Mouse (Mus musculus) stomach, embryonic 14.5 days (tissue): ENCODE data around the gene Brms1. TPM values are rescaled to one million over a fixed set of nuclear protein-coding genes. Genes with fewer than 3 reads are reported as not detected.

Experiments used
- ATAC-seq: fragments of 200-750 bp; cut with Nextera tagmentation; 2 replicates; pipeline ENCODE4 v1.8.0; 2017; ENCODE audit warnings: low read depth, moderate TSS enrichment; ENCODE audit not compliant: insufficient number of reproducible peaks, insufficient read depth, low FRiP score
- H3K27ac ChIP-seq: fragments of 300-500 bp; sonication (generic); 2 replicates; pipeline ENCODE4 v1.5.1; 2014; ENCODE audit warnings: mild to moderate bottlenecking, low read length, moderate library complexity, mixed read lengths
- H3K27me3 ChIP-seq: fragments of 300-500 bp; sonication (generic); 2 replicates; pipeline ENCODE4 v1.6.1; 2014; ENCODE audit warnings: low read length, control low read depth, mixed read lengths; ENCODE audit not compliant: control insufficient read depth, insufficient read depth
- H3K36me3 ChIP-seq: fragments of 300-500 bp; sonication (generic); 2 replicates; pipeline ENCODE4 v1.6.1; 2014; ENCODE audit warnings: mild to moderate bottlenecking, control low read depth, low read length, moderate library complexity, mixed read lengths; ENCODE audit not compliant: control insufficient read depth, insufficient read depth
- H3K4me1 ChIP-seq: fragments of 300-500 bp; sonication (generic); 2 replicates; pipeline ENCODE4 v1.6.1; 2014; ENCODE audit warnings: low read length, control low read depth, mixed read lengths; ENCODE audit not compliant: control insufficient read depth, insufficient read depth
- H3K4me2 ChIP-seq: fragments of 300-500 bp; sonication (generic); replicated peaks from 2 replicates; pipeline ENCODE4 v1.6.1; 2014; ENCODE audit warnings: low read depth, low read length, control low read depth
- H3K4me3 ChIP-seq: fragments of 300-500 bp; sonication (generic); 2 replicates; pipeline ENCODE4 v1.5.1; 2014; ENCODE audit warnings: low read depth, low read length, control low read depth
- H3K9ac ChIP-seq: fragments of 300-500 bp; sonication (generic); replicated peaks from 2 replicates; pipeline ENCODE4 v1.6.1; 2014; ENCODE audit warnings: low read depth, mild to moderate bottlenecking, control low read depth, low read length, moderate library complexity, mixed read lengths
- H3K9me3 ChIP-seq: fragments of 300-500 bp; sonication (generic); 2 replicates; pipeline ENCODE4 v1.6.1; 2016; ENCODE audit warnings: low read depth, low read length, control low read depth; ENCODE audit not compliant: control insufficient read depth
- WGBS: fragments of 180-500 bp; shearing (Covaris S2); extraction: QIAGEN DNeasy Blood & Tissue Kit; methylation state at CpG from one replicate; pipeline ENCODE4 v1.1.7; 2014; 5-methylcytosine and 5-hydroxymethylcytosine counted together
- polyA plus RNA-seq: library from polyadenylated mRNA; unstranded; fragments of >200 nt; fragmentation: Nextera tagmentation; extraction: Ambion mirVana; gene quantifications from 2 replicates; pipeline ENCODE4 v1.2.1, GENCODE M21; 2014

Brms1 gene
- polyA plus RNA-seq, 1 experiment from 2014 or later, result 43.4 TPM

DNA sequence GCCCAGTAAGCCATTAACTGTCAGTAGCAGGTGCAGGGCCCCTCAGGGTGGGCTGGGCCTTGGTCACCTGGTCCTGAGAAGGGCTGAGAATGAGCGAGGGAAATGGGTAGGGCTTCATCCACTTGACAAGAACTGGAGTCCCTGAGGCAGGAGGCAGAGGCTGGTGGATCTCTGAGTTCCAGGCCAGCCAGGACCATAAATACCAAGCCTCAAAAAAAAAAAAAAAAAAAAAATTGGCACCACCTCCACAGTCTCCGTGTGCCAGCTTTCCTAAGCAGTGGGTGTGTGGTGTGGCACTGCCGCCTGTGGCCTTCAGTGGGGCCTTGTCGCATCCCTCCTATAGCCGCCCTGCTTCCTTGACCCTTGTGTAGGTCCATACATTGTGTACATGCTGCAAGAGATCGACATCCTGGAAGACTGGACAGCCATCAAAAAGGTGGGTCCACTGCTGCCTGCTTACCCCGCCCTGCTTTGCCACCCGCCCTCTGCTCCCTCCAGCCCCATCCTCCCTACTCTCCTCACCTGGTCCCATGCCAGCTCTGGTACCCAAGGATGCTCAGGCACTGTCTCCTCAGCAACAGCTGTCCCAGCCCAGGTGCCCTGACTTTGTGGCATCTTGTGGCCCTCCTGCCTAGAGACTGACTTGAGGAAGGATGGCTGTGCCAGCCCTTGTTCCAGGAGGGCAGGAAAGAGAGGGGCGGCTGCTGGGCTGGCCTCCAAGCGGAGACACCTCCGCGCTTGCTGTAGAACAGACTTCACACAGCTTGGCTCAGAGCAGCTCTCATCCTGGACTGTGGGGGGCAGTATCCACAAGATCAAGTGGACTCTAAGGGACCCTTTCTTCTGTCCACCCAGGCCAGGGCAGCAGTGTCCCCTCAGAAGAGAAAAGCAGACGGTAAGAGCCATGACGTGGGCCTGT is 7.2 kb downstream of the Brms1 start:
- H3K4me3 ChIP-seq, result no peak overlapping the region
- H3K9ac ChIP-seq, result no peak overlapping the region
- no peak overlapping the region for H3K27ac ChIP-seq
- peaks cover 10% of the 10 kb centered on the region; the same call in 1 of the 2 replicates for H3K4me1 ChIP-seq
- H3K9me3 ChIP-seq, result no peaks in the 10 kb centered on the region
- 0 out of 2 replicates have a peak, but pooled peaks cover 6% of the 10 kb centered on the region for H3K27me3 ChIP-seq
- no peak overlapping the region for H3K4me2 ChIP-seq
- ATAC-seq, result no peak
- peaks cover 8% of the 10 kb centered on the region; the same call in 1 of the 2 replicates for H3K36me3 ChIP-seq
- WGBS, result 86% methylated on average over 14 of the region's 14 CpGs

DNA sequence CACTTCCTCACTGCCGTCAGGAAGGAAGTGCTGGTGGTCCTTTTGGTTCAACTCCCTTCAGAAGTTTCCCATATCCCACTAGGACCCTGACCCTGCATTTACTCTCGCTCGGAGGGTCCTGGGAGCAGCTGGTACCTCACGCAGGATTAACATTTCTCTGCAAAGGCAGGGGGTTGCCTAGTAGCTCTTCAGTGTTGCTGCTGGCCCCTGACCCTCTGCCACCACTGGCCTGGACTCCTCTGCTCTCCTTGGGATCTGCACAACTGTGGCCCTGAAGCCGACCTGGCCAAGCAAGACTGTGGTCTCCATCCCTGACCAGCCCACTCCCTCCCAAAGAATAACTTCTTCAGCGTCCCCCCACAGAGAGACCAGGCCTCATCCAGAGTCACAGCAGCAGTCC is 8.2 kb downstream of the Brms1 start:
- no peak overlapping the region for H3K9ac ChIP-seq
- 0 out of 2 replicates have a peak, but pooled peaks cover 8% of the 10 kb centered on the region for H3K27me3 ChIP-seq
- H3K27ac ChIP-seq, result no peak overlapping the region
- peaks cover 7% of the 10 kb centered on the region; the same call in 1 of the 2 replicates for H3K36me3 ChIP-seq
- H3K4me2 ChIP-seq, result no peak overlapping the region
- H3K4me3 ChIP-seq, result no peak overlapping the region
- WGBS, result 87% methylated on average over 6 of the region's 6 CpGs
- H3K9me3 ChIP-seq, result no peaks in the 10 kb centered on the region
- no peak for ATAC-seq
- H3K4me1 ChIP-seq, result peaks cover 10% of the 10 kb centered on the region; the same call in 1 of the 2 replicates

DNA sequence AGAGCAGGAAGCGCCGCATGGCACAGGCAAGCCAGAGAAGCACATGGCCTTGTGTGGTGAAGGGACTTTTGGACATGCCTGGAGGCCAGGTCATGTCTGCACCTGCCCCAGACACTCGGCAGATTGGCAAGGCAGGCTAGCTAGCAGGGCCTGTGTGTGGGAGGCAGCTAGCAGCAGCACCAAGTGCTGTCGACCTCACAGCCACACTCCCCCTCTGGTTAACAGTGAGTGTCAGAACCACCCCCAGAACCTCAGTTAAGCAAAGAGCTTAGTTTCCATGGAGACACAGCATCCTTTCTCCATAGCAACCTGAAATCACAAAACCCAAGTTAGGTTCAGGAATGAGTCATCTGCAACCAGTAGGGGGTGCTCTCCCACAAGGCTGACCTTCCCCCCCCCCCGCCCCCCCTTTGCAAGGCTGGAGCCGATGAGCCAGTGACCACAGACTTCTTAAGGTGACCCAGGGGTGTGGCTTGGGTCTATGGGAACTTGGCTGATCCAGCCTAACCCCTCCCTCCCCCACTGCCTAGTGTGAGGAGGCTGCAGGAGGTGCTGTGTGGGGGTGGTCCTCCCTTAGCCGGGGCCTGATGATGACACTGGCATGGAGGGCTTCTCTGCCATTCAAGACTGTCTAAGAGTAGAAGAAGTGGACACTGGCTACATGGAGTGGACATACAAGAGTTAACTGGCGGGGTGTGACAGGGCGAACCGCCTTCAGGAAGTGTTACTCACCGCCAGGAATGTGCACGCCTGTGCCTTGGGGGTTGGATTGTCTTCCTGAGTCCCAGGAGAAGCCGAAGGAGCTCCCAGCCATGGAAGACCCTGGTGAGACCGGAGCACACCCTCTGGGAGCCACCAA is 9.1 kb downstream of the Brms1 start, which contains the start of gene Rin1:
Rin1 (plus strand) TSS at position 435 of the 859 bp plus-strand sequence.
- Histone ChIP-seq H3K27me3 (0 out of 2 replicates have a peak, but pooled peaks cover 8% of the 10 kb centered on the region), H3K9ac (no peak within 1 kb of the TSS; the same call in 1 of the 2 replicates), H3K9me3 (no peaks in the 10 kb centered on the region), H3K4me3 (peak within 1 kb of the TSS; percentile 24), H3K4me2 (peak within 1 kb of the TSS; percentile 49), H3K36me3 (peaks cover 7% of the 10 kb centered on the region; the same call in 1 of the 2 replicates), H3K4me1 (peaks cover 10% of the 10 kb centered on the region; the same call in 1 of the 2 replicates), H3K27ac (no peak within 1 kb of the TSS)
- 15% methylated on average over 14 of the region's 14 CpGs for WGBS
- ATAC-seq, result peak; percentile 61

DNA sequence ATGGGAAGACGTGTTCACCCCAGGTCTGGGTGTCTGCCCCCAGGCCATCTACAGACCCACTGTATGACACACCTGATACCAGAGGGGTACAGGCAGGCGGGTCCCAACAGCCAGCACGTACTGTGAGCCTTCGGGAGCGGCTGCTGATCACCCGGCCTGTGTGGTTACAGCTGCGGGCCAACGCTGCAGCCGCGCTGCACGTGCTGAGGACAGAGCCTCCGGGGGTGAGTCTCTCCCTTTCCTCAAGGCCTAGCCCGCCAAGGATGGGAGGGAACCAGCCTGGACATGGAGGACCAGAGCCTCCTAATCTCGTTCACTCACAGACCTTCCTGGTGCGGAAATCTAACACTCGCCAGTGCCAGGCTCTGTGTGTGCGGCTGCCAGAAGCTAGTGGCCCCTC is 9.9 kb downstream of the Brms1 start:
- H3K4me1 ChIP-seq, result peaks cover 10% of the 10 kb centered on the region; the same call in 1 of the 2 replicates
- ATAC-seq, result peak; percentile 43
- H3K36me3 ChIP-seq, result peaks cover 7% of the 10 kb centered on the region; the same call in 1 of the 2 replicates
- peak overlapping the region; percentile 49 for H3K4me2 ChIP-seq
- H3K27me3 ChIP-seq, result 0 out of 2 replicates have a peak, but pooled peaks cover 8% of the 10 kb centered on the region
- H3K27ac ChIP-seq, result no peak overlapping the region
- no peaks in the 10 kb centered on the region for H3K9me3 ChIP-seq
- H3K9ac ChIP-seq, result no peak overlapping the region; the same call in 1 of the 2 replicates
- peak overlapping the region; percentile 24 for H3K4me3 ChIP-seq
- WGBS, result 8% methylated on average over 17 of the region's 17 CpGs

DNA sequence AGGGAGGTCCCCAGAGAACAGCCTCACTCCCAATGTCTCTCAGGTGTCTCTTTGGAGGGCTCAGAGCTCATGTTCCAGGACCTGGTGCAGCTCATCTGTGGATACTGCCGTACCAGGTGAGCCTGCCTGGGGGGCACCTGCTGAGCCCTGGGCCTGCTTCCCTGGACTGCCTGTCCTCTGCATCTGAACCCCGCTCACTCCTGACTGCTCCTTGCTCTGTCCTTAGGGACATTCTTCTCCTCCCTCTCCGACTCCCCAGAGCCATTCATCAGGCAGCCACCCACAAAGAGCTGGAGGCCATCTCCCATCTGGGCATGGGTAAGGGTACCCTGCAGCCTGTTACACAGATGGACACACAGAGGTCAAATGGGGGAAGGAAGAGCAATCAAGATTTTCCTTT is 10.4 kb downstream of the Brms1 start:
- H3K4me2 ChIP-seq, result peak overlapping the region; percentile 49
- no peaks in the 10 kb centered on the region for H3K9me3 ChIP-seq
- ATAC-seq, result no peak
- H3K4me1 ChIP-seq, result peaks cover 10% of the 10 kb centered on the region; the same call in 1 of the 2 replicates
- H3K27ac ChIP-seq, result no peak overlapping the region
- WGBS, result 58% methylated on average over 3 of the region's 3 CpGs
- H3K9ac ChIP-seq, result no peak overlapping the region
- H3K36me3 ChIP-seq, result peaks cover 5% of the 10 kb centered on the region; the same call in 1 of the 2 replicates
- H3K27me3 ChIP-seq, result 0 out of 2 replicates have a peak, but pooled peaks cover 8% of the 10 kb centered on the region
- peak overlapping the region; percentile 24; the same call in 1 of the 2 replicates for H3K4me3 ChIP-seq

DNA sequence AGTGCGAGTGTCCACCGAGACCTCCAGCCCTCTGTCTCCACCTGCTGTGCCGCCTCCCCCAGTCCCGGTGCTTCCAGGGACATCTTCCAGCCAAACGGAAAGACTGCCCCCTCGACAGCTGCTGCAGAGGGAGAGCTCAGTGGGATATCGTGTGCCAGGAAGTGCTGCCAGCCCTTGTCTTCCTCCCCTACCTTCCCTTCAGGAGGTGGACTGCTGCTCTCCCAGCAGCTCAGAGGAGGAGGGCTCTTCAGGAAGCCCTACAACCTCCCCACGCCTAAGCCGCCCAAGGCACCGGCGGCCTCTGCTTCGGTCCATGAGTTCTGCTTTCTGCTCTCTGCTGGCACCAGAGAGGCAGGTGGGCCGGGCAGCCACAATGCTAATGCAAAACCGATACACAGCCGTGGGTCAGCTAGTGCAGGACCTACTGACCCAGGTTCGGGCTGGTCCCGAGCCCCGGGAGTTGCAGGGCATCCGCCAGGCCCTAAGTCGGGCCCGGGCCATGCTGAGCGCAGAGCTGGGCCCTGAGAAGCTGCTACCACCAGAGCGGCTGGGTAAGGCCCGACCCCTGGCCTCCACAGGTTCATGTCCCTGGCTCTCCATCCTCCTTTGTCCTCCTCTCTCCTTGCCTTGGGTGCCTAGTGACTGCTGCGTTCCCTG is 11.1 kb downstream of the Brms1 start:
- 46% methylated on average over 25 of the region's 25 CpGs for WGBS
- H3K27me3 ChIP-seq, result 0 out of 2 replicates have a peak, but pooled peaks cover 8% of the 10 kb centered on the region
- H3K9ac ChIP-seq, result no peak overlapping the region
- H3K36me3 ChIP-seq, result peaks cover 4% of the 10 kb centered on the region; the same call in 1 of the 2 replicates
- H3K27ac ChIP-seq, result no peak overlapping the region
- H3K9me3 ChIP-seq, result no peaks in the 10 kb centered on the region
- H3K4me1 ChIP-seq, result peaks cover 12% of the 10 kb centered on the region; the same call in 1 of the 2 replicates
- no peak overlapping the region for H3K4me2 ChIP-seq
- no peak overlapping the region for H3K4me3 ChIP-seq
- no peak for ATAC-seq

DNA sequence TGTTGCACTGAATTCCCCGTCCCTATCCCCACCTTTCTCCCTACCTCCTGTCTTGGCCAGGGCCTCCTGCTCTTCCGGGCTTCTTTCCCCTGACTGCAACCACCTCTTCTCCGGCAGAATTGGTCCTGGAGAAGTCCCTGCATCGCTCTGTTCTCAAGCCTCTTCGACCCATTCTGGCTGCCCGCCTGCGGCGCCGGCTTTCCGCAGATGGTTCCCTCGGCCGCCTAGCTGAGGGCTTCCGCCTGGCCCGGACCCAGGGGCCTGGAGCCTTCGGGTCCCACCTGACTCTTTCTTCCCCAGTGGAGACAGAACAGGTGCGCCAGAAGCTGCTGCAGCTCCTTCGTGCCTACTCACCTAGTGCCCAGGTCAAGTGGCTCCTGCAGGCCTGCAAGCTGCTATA is 11.7 kb downstream of the Brms1 start:
- Histone ChIP-seq H3K9me3 (no peaks in the 10 kb centered on the region), H3K4me3 (no peak overlapping the region), H3K27ac (no peak overlapping the region), H3K4me2 (no peak overlapping the region), H3K9ac (no peak overlapping the region), H3K4me1 (peaks cover 12% of the 10 kb centered on the region; the same call in 1 of the 2 replicates), H3K36me3 (0 out of 2 replicates have a peak, but pooled peaks cover 3% of the 10 kb centered on the region), H3K27me3 (0 out of 2 replicates have a peak, but pooled peaks cover 8% of the 10 kb centered on the region)
- 69% methylated on average over 17 of the region's 17 CpGs for WGBS
- no peak for ATAC-seq
